Mouse (Mus musculus) adrenal gland (tissue): ENCODE measurements at regions not wholly inside any gene's neighbourhood (a gene's known extent, or its start where the extent isn't known, plus 50 kb on each side); places are given as distances from the start of the nearest gene placed in this dataset.

Experiments used
- intact Hi-C: fragments of 180-260 bp; cut with DNase I; formaldehyde crosslinking; loops from one replicate; pipeline ENCODE4 v1.15.1; 2025

- intact Hi-C loops, result no loop called here
These were observed 54.0 kb upstream of the Usp24 start for GRCm38 (mm10) chr4:106261901-106262560.

GRCm38 (mm10) chr4:106262751-106263725 lies 53.0 kb upstream of the Usp24 start:
- intact Hi-C loops, result no loop called here
